Mouse (Mus musculus) CD4-positive, CD25-positive, alpha-beta regulatory T cell, adult 2 months (primary cell): ENCODE measurements around the gene Hecw2.
A peak's percentile ranks its signal among the peaks of the same experiment; 100 is the strongest.

Source experiments
- DNase-seq: peaks from one replicate; pipeline ENCODE4 v3.0.0-alpha.2; 2012; ENCODE audit warnings: low read depth, low spot score

Hecw2 gene

DNA sequence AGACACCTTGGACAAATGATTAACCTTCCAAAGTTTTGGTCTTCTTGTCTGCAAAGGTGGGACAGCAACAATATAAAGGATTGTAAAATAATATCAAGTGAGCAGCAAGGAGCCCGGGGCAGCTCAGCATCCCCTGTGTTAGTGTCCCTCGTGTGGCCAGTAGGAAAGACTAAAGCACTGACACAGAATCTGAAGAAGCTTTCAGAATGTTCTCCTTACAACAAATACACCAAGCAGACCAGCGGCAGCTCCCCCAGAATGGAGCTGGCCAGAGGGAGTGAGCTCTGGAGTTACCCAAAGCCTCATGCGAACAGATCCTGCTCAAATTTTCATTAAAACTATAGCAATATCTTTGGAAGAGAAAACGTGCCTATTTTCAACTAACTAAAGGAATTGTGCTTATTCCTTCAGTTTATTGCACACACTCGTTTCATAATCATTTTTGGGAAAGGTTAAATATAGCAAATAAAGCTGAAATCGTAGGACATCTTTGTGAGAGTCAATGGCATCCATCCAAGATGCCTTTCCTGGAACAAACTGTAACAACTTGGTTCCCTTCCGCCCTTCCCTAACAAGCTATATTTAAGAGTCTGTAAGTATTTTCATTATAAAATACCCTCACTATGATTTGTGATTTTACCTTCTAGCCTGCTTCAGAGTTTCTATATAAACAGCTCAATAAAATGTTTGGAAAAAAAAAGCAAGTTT is 208.6 kb downstream of the Hecw2 start:
- no peak for DNase-seq

DNA sequence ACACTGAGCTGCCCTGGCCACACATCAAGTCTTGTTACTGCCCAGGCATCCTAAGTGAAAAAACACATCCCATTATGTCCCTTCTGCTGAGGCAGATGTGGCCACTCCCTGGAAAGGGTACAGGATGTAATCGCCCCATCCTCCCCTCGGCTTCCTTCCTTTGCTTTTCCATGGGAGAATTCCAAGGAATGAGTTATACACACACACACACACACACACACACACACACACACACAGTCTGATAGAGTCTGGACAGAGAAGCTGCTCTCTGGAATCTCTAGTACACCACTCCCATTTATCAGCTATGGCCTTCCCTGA is 216.5 kb downstream of the Hecw2 start:
- DNase-seq: no peak

DNA sequence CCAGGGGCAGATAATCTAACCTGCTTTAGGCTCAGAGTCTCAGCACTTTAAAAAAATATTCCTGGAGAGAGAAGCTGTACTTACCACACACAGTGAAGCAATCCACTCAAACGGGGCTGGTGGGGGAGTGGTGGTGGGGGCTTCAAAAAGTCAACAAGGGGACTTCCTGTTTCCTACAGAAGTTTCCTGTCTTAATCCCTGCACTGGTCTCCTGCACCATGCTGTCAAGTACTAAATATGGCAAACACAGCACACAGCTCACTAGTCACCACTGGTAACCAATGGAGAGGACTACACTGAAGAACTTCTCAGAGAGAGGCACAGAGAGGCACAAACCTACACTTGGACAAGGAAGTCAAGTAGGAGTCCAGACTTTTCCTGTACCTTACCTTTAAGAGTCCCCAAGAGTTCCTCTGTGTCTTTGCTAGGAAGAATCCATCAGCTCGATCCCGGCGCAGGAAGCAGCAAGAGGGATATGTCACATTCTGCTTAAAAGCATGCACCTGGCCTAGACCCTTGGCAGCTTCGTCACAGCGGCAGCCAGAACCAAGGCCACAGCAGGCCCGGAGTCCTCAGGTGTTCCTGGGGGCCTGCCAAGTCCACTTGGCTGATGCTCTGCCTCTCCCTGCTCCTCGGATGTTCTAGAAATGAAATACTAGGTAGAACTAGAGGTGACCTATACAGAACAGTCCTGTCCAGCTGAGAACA is 217.0 kb downstream of the Hecw2 start:
- DNase-seq: no peak

DNA sequence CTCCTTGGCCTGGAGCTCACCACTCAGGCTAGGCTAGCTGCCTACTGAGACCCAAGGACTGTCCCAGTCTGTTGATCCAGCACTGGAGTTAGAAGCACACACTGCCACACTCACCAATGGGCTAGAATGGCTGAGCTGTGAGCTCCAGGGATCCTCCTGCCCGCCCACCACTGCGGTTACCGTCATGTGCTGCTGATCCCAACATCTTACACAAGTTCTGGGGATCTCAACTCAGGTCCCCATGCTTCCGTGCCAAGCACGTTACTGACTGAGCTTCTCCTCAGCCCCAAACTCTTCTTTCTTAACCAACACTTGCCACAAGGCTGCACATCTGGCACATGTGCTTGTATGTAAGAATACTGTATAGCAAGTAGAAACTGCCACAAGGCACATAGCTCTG is 218.2 kb downstream of the Hecw2 start:
- DNase-seq: no peak

DNA sequence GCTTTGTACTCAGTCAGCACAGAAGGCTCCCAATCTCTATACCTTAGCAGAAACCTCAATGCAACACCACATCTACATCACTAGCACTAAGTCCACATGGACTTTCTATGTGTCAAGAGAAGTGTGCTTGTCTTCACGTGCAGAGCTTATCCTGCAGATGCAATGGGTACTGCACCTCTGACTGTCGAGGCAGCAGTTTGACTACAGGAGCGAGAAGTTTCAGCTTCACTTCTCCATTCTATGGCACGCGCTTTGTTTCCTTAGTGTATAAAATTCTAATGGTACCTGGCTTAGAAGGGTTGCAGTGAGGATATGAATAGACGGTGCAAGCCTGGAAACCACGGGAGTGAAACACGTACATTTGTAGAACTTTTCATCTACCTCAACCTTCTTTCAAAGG is 218.9 kb downstream of the Hecw2 start:
- no peak for DNase-seq

DNA sequence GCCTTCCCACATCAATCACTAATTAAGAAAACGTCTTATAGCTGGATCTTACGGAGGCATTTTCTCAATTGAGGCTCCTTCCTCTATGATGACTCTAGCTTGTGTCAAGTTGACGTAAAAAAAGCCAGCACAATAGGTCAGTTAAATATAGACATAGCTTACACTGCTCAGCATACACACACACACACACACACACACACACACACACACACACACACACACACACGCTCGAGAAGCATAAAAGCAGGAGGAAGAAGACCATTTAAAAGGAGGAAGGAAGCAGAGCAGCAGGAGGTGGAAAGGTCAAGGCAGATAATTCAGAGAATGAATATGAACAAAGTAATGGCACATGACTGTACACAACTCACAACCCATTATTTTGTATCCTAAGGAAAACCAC is 220.0 kb downstream of the Hecw2 start:
- peak; percentile 3 for DNase-seq

DNA sequence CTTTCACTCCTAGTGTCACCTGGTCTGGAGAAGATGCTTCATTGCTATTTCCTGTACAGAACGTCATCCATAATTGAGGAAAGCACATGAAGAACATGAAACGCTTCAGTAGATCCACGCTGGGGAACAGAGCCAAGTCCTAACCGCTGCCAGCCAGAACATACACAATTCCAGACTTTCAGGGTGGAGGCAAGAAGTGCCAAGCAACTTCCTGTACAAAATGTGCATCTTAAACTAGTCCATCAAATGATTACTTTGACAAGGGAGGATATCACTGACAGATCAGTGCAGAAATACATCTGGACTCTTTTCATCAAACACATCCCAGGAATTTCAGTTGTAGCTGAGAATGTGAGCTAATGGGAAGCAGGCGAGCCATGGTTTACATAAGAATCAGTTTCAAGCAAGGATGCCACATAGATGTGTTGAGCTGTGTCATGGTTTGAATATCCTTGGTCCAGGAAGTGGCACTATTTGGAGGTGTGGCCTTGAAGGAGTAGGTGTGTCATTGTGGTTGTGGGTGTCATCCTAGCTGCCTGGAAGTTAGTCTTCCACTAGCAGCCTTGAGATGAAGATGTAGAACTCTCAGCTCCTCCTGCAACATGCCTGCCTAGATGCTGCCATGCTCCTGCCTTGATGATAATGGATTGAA is 224.5 kb downstream of the Hecw2 start:
- DNase-seq: no peak

DNA sequence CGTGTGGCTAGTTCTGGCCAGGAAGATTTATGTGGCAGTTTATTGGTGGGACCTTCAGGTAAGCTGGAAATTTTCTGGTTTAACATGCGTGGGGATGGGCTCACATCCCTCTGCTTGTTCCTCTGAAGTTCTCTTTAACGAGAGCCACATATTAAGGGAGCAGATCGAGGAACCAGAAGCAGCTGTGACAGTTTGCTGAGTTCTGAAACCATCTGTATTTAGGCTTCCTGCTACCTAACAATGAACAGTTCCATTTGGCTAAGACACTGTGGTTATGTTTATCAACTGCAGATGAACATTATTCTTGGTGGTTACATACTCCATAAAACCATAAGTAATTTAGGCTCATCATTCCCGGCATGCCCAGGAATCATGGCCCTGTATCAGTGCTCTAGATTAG is 242.6 kb downstream of the Hecw2 start:
- DNase-seq: no peak

DNA sequence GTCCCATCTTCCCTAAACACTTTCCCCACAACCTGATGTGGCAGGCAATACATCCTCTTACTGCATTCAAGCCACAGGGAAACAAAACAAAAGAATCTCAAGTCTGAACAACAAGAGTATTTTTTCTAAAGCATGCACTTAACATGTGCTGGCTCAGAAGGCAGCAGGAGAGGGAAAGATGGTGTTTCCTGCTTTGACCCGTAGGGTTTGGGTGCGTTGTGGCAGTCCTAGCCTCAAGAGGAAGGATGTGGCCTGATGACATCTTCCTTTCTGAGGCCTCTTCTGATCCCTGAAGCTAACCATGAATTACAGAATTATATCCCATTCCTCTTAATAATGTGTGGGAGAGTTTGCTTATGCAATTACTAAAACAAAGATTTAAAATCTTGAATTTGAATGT is 249.2 kb downstream of the Hecw2 start:
- DNase-seq: peak; percentile 15

DNA sequence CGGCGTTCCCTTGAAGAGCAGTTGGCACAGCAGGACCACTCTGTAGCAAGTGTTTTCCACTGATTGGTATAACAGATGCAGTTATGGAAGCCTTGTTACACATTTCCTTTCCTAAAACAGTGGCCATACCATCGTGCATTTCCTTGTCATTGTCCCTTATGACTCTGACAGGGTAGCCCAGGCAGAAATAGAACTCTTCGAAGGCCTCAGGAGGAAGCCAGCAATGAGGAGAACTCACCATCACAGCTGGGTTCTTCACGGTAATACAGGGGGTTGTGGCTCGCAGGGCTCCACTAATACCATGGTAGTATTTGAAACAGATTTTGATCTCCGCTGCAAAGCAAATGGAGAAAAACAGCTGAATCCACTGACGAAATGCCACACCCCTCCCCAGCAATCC is 252.5 kb downstream of the Hecw2 start:
- no peak for DNase-seq

DNA sequence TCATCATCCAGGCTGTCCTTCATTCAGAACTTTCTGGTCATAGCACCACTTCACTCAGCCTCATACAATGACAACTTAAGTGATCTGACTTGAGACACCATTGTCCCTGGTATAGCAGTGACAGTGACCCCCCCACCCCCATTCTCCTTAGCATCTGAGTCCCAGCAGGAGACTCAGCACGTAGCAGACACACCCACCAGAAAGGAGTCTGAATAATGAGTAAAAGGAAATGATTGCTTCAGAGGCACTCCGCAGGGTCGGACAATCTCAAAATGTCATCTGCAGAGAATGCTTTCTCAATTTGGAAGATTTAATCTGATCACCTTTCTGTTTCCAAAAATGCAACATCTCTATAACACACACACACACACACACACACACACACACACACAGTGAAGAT is 253.4 kb downstream of the Hecw2 start:
- DNase-seq: no peak

DNA sequence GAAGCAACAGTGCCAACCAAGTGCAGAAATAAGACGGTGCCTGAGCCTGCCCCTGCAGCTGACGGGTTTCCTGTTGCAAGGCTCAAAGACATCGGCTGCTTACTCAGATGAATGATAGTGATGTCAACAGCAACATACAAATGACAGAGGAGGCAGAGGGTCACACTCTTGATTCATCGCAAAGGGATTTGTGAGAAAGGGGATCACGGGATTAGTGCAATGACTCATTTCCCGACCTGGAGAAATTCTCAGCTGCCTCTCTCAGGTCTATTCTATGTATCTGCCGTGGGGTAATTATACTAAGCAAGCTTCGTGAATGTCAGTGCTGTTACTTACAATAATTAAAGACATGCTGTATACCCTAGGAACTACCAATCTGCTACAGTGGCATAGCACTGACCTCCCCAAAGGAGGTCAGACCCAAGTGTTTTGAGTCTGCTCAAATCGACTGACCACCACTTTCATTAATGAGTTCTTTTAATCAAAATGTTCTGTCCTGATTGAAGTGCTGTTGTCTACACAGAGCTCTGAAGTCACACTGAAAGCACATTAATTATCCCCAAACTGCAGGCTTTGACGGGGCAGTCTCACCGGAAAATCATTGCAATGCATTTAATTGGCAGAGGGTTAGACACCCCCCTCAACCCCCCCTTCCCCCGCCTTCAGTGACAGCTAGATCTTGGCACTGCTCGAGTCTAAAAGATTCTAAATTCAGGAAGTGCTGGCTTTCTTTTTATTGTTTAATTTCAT is 254.5 kb downstream of the Hecw2 start:
- DNase-seq: peak; percentile 38

DNA sequence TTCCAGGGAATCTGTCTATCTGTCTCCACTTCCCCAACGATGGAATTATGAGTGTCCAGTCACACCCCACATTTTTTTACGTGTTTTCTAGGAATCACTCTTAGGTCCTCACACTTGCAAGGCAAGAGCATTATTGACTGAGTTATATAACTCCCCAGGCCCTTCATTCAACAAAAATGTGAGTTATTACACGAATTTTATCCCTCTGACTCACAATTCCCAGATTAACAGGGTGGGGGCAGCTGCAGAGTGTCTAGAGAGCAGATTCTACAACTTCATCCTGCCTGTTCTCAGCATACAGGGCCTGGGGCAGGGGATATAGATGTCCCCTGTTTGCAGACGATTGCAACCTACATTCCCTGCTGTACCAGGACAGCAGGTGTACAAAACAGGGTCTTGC is 255.7 kb downstream of the Hecw2 start:
- no peak for DNase-seq

DNA sequence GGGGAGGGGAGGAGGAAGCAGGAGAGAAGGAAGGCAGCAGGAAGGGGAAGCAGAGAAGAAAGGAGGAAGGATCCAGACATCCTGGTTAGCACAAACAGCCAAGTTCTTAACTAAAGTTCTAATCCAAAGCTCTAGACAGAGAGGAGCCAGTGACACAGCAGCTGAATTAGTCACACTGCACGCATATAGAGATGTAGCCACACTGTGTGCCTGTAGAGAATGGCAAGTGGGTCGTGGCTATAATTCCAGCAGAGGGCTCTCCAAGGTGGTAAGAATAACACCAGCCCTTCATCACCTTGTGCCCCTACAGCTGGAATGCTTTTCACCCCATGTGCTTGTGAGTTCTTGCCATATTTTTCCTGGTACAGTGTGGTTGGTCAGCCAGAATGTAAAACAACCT is 261.7 kb downstream of the Hecw2 start:
- DNase-seq: no peak

DNA sequence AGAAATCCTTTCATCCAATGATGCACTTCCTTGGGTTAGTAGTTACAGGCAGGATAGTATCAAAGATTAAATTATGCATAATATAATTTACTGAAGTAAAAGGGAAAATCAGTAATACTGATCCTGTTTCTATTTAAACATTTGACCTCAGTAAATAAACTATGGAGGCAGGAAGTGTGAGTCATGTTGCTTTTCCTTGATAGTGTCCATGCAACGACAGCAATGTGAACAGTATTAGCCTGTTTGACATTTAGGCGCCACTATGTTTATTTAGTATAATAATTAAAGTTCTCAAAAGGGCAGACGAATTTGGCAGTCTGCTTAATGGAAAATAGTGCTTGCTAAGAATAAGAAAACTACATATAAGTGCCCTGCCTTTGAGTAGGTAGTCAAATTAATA is 263.7 kb downstream of the Hecw2 start:
- DNase-seq: no peak

DNA sequence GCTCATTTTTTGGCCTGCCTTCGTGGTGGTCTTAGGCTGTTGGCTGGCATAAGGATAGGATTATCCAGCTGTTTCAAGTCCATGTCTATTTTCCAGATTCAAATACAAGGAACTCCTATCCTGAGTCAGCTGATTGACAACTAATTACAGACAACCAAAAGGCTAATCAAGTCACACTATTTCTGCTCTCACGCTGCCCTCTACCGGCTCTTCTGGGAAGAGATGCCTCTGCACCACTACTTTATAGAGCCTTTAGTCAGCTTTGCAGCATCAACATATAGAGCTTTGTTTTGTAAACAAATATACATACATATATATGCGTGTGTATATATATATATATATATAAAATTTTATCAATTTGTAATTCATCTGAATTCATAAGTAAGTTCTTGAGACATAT is 267.4 kb downstream of the Hecw2 start:
- peak; percentile 70 for DNase-seq

DNA sequence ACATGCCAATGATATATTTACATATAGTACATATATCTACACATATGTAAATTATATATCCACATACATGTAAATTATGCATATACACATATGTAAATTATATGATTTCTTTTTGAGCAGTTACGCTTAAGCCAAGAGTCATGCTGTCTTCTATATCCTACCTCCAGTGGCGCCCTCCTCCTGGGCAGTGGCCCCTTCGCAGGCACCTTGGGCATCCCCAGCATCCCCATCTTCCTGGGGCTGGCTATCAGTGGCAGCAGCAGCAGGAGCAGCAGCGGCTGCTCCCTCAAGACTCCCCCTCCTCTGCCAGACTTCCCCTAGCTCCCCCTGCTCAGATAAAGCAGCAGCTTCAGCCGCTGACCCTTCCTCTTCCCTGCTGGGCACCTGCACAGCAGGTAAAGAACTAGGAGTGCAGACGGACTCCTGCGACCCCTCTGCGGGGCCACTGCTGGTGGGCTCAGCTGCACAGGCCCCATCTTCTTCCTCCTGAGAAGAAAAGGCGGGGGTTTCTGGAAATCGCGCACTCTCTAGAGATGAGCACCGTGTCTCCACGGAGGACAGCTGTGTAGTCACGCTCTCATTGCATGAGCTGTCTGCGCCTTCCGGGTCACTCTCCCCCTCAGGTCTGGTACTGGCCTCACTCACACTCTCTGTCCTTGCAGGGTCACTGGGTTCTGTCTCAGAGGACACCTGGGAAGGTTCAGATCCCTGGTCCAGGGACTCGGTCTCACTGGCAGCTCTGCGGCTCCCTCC is 269.6 kb downstream of the Hecw2 start:
- no peak for DNase-seq

DNA sequence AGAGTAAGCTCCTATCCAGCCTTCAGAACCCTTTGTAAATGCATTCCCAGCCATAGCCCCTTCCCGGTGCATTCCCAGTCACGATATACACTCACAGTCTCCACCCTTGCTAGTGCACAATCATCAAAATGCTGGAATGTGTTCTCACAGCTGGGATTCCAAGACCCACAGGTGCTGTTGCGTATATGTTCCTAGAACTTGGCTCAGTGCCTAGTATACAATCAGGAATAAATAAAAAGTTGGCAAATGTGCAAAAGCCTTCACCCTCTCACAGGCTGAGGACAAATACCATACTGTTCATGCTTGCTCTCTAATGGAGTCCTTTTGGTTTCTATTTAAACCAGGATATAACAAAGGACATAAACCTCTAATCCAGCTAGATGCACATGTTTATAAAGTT is 283.1 kb downstream of the Hecw2 start:
- DNase-seq: no peak

DNA sequence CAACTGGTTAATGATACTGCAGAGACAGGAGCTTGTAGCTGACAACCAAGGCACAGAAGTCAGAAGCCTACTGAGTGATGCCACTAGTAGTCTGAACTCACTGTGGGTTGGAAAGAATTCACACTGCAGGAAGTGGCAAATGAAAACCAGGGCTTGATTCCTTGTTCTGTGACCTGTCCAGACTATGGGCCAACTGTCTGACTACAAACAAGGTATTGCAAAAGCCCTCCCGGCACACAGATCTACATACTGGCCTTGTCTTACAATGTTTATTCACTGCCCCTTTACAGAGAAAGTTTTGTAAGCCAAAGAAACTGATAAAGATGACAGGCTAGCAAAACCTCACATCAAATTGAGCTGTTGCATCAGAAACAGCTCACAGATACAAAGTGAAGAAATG is 284.7 kb downstream of the Hecw2 start:
- DNase-seq: no peak

DNA sequence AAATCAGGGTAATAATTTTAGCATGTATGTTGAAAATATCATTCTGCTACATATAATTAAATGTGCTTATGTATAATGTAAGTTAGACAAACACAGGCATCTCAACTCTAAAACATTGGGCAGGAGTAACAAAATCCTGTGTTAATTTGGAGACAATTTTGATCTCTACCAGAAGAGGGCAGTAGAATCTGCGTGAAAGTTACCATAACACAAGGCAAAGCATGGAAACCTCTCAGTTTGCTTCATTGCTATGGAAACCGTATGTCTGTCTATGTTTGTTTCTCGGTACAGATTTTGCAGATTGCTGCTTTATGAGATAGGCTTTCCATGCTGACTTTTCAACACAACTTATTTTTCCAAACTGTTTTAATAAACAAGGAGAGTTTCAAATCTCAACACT is 285.9 kb downstream of the Hecw2 start:
- DNase-seq: peak; percentile 79

DNA sequence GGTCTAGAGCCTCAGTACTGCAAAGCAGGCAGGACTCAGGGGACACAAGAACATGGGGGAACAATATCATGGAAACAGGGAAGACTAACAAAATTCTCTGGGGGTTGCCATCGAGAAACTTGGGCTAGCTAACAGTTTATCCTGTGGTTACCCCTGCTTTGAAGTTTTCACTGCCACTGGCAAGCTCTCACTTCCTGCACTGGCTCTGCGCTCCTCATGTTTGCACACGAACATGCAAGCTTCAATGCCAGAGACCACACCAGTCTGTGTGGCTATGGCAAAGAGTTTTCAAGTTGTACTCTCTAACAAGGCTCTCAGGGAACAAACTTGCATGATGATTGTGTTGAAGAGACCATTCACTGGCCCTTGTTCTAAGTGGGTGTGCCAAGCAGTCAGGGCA is 288.8 kb downstream of the Hecw2 start:
- peak; percentile 38 for DNase-seq

DNA sequence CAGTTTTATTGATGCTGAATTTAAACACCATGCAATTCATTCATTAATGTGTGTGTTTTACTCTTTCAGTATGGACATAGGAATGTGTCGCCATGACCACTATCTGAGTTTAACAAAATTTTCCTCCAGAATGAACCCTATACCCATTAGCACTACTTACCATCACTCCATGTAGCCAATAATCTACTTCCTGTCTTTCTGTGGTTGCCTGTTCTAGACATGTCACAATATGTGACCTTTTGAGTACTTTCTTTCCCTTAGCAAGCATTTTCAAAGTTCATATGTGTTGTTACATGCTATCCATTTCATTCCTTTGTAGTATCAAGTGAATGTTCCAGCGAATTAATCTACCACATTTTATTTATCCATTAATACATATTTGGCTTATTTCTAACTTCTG is 294.6 kb downstream of the Hecw2 start:
- no peak for DNase-seq
